Mouse (Mus musculus) ES-CJ7 (cell line): ENCODE measurements at regions not wholly inside any gene's neighbourhood (a gene's known extent, or its start where the extent isn't known, plus 50 kb on each side); places are given as distances from the start of the nearest gene placed in this dataset.

Experiments
- DNase-seq: peaks from one replicate; pipeline ENCODE4 v3.0.0; 2011; ENCODE audit warnings: low read depth, low spot score

DNA sequence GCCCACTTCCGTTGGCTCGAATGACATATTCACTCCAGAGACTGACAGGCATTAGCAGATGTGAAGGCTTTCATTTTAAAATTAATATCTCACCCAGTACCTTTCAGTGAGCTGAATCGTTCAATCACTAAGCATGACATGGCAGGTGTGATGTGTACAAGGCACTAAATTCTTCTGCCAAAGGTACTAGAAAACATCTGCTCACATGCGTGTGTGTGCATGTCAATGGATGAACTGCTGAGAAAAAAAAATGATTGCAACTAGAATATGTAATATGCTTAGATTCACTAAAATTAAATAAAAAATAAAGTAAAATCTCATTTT is 191.6 kb upstream of the Mageb18 start:
- no peak for DNase-seq

DNA sequence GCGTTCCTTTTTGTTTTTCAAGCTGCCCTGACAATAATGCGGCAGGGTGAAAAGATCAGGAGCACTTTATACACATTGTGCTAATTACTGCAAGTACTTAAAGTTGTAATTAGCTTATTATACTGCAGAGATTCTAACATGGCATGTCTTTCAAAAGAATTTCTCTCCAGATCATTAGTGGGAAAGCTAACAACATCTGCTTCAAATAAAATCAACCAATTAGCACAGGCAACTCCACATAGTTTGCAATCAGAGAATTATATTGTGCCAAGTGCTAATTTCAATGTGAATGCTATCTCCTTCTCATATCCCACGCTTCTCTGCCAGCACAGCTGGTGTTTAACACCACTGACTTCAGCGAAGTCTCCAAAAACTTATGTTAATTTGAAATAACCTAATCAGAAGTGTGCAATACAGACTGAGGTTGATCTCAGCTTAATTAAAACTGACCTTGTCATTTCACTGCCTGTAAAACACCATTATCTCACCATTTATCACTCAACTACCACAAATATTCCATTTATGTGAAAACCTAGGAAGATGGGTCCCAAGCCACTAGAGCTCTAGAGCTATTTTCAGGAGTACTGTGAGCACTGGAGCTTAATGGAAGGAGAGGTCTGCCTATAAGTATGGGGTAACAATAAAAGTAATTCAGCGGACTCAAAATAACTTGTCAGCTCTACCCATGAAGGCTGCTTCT is 191.1 kb upstream of the Mageb18 start:
- DNase-seq = no peak

DNA sequence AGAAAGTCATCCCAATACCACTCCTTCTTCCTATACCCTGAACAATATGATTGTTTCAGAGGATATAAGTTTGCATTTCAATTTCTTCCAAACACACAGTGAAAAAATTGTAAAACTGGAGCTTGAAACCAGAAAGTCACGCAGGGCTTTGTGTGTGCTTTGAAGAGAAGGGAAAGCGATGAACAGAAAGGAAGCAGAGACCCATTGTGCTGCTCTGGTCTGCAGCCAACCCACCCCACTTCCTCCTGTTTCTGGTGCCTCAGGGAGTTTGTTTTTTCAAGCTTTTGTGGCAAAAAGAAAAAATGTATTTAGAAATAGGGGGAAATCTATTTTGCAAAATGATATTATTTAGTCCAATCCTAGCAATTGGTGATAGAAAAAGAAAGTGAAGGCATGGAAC is 187.4 kb upstream of the Mageb18 start:
- DNase-seq = no peak

DNA sequence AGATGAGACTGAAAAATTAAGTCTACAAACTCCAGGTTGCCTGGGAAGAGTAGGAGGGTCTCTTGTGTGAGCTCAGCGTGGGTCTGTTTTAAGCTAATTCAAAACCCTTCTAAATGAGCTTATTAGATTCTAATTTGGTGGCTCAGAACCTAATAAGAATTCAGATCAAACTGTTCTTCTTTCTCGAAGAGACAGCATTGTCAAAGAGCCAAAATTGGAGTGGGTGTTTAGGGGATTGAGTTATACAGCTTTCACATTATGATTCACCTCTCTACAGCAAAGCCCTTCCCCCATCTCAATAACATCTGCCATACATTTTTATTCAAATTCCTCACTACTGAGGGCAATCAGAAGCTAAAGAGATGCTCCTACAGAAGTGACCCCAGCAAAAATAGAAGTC is 140.7 kb upstream of the Mageb18 start:
- DNase-seq = no peak

GRCm38 (mm10) chrX:92710279-92710678 is 110.9 kb upstream of the Mageb18 start:
- no peak for DNase-seq

- DNase-seq = no peak
Observed at GRCm38 (mm10) chrX:92679761-92680160, 80.4 kb upstream of the Mageb18 start.

- peak; percentile 11 for DNase-seq
Observed at GRCm38 (mm10) chrX:92661168-92661567, 61.8 kb upstream of the Mageb18 start.
